Mouse (Mus musculus) layer of hippocampus, adult 18-20 months (tissue): Measurements from ENCODE around the gene Ndufs3. TPM values are rescaled to one million over a fixed set of nuclear protein-coding genes. Genes with fewer than 3 reads are reported as not detected.

ENCODE experiments used
- DNase-seq, 2 experiments: peaks; one replicate each; pipeline ENCODE4 v3.0.0; 2022; ENCODE audit warnings: low spot score in 2 of 2
- long read RNA-seq: library from polyadenylated mRNA; stranded (forward); transcript quantifications from one replicate; pipeline ENCODE4 v2.0.0, GENCODE M21; 2021
- total RNA-seq, 2 experiments: library from RNA; stranded (reverse); gene quantifications; 2 replicates each; pipeline ENCODE4 v1.2.3; 2021

Gene Ndufs3
- total RNA-seq: 100 to 1,000 TPM; 225 to 240 TPM
- long read RNA-seq, transcript Ndufs3-201 (7 exons, 1,046 nt): major isoform, 165 of 187 reads
- long read RNA-seq, partial matches to known transcripts: 5 of 187 reads
- long read RNA-seq, other reads (novel, unspliced or antisense): 16 of 187 reads

- peak; percentile 80 to 89 for DNase-seq
These were observed at the start of gene Ndufs3, which contains the start of gene Kbtbd4 for GRCm38 (mm10) chr2:90904076-90904855. Gene Ndufs3, minus strand, starts transcription at chr2:90904827. Gene Kbtbd4, plus strand, starts transcription at chr2:90904740.

- no peak for DNase-seq
These were observed 48.8 kb upstream of the Ndufs3 start for GRCm38 (mm10) chr2:90953461-90953860.

- DNase-seq: no peak
These were observed 46.1 kb upstream of the Ndufs3 start for GRCm38 (mm10) chr2:90950582-90951194.

GRCm38 (mm10) chr2:90950149-90950548, 45.5 kb upstream of the Ndufs3 start:
- DNase-seq: no peak

DNA sequence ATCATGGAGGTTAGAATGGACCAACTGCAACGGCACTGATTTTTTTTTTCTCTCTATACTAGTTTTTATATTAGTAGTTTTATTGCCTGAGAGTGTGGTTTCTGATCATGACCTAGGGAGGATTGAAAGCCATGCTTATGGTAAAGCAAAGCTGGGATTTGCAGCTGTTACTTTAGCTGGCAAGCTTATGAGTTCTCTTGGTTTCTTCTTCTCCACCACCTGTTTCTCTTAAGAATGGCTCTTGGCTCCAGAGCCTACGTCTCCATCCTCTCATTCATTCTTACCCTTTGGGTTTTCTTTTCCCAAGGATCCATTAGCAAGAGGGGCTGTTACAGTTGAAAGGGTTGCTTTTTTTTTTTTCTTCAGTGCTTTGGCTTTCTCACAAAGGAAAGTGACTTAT, 37.1 kb upstream of the Ndufs3 start:
- no peak for DNase-seq

- DNase-seq: peak; percentile 80 to 85
These were observed 35.9 kb upstream of the Ndufs3 start, which contains the start of gene Celf1 for GRCm38 (mm10) chr2:90940233-90941229. Gene Celf1, plus strand, starts transcription at chr2:90940382.

GRCm38 (mm10) chr2:90939750-90940149, 35.1 kb upstream of the Ndufs3 start:
- no peak for DNase-seq

- DNase-seq: no peak
These were observed 33.7 kb upstream of the Ndufs3 start for GRCm38 (mm10) chr2:90938362-90938761.

DNA sequence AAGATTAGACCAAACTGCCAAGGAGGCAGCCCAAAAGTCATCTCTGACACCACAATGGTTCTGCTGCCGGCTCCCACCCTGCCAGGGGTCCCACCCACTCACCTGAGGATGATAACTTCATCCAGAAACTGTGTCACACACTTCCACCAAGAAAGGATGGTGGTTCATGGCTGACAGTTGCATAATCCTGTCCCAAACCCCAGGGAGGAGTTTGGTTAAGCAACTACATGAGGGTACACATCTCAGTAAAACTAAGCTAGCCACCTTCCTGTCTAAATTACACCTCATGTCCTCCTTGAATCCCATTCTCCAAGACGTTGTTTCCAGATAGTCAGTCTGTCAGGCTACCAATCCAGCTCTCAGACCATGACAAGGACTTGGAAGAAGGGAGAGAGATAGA, 27.6 kb upstream of the Ndufs3 start:
- DNase-seq: no peak

- DNase-seq: no peak
These were observed 27.2 kb upstream of the Ndufs3 start for GRCm38 (mm10) chr2:90931829-90932228.

GRCm38 (mm10) chr2:90928566-90928965, 23.9 kb upstream of the Ndufs3 start:
- no peak for DNase-seq

DNA sequence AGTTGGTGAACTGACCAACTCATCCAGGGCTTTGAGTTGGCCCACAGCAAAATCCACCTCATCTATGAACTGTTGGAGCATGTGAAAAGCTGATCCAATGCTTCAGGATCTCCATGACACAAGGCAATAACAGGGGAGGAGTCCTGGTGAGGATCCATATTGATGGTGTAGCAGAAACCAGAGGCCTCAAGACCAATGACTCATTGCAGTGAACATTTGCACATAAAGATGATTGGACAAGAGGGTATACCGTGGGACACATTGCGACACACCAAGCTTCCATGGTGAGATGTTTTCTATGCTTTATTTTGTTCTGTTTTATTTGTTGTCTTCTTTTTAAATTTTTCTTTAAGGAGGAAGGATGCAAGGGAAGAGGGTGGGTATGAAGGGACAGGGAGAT, 18.0 kb upstream of the Ndufs3 start:
- DNase-seq: no peak

DNA sequence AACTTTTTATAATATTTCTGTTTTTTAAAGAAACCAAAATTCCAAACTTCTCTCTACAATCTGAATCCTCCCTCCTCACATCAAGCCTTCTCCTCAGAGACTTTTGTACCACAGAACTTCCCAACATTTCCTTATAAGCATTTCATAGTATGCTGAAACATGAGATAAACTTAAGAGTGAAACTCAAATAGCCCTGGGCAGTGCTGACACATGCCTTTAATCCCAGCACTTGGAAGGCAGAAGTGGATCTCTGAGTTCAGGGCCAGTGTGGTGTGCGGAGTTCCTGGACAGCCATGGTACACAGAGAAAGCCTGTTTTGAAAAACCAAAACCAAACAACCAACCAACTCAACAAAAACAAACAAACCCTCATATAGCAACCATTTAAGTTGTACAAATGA, 16.6 kb upstream of the Ndufs3 start:
- DNase-seq: no peak

- DNase-seq: no peak
These were observed 13.5 kb upstream of the Ndufs3 start for GRCm38 (mm10) chr2:90917999-90918698.

GRCm38 (mm10) chr2:90917233-90917998, 12.8 kb upstream of the Ndufs3 start:
- DNase-seq: peak in 1 of 2 experiments; percentile 51

DNA sequence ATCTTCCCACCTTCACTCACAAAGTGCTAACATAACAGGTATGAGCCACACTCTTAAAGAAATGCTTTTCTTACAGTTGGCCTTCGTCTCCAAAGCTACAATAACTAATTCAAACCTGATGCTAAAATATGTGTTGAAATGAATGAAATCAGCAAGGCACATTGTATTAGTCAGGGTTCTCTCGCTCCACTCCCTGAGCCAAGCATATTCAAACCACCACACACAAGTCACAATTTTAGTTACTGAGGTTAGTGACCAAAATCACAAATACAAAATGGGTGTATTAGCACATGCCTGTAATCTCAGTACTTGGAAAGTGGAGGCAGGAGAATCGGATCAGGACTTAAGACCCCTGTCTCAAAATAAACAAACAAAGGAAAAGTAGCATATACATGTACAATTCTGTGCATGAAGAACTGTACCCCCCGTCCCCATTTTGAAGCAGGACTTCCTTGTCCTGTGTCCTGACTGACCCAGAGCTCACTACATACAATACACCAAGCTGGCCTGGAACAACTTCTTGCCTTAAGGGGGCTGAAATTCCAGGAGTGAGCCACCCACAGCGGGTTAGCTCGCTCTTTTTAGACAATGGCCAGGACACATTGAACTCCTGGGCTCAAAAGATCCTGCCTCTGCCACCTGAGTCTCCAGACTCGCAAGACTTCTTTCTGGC, 12.1 kb upstream of the Ndufs3 start:
- peak in 1 of 2 experiments; percentile 29 for DNase-seq

- no peak for DNase-seq
These were observed 10.9 kb upstream of the Ndufs3 start for GRCm38 (mm10) chr2:90915516-90915915.

GRCm38 (mm10) chr2:90913671-90914070, 9.0 kb upstream of the Ndufs3 start:
- no peak for DNase-seq

DNA sequence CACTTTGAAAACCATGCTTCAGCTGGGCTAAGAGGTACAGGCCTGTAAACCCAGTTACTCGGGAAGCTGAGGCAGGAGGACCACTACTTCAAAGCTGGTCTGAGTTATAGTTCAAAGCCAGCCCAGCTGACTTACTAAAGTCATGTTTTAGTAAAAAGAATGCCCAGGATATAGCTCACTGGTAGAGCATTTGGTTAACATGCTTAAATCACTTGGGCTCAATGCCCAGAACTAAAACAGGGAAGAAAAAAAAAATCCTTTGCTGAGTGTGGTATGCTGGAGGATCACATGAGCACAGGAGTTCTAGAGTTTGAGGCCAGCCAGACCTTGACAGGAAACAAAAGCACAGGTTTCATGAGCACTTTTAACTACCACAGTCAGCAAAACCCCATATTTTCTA, 7.0 kb upstream of the Ndufs3 start:
- no peak for DNase-seq
